Mouse (Mus musculus) c-Kit-negative CD71-positive TER-119-positive erythroid progenitor cells, embryonic 14.5 days (primary cell): Measurements from ENCODE around the gene Kpna4.
A peak's percentile ranks its signal among the peaks of the same experiment; 100 is the strongest.

Experiments used
- DNase-seq: peaks from one replicate; pipeline ENCODE4 v3.0.0-alpha.2; 2013; ENCODE audit warnings: low read depth, low spot score

Gene Kpna4

GRCm38 (mm10) chr3:69126509-69127345, at the start of gene Kpna4:
TSS of gene Kpna4 (minus strand) at chr3:69127113.
- DNase-seq, result peak; percentile 92

GRCm38 (mm10) chr3:69175229-69175628, 48.3 kb upstream of the Kpna4 start:
- no peak for DNase-seq

DNA sequence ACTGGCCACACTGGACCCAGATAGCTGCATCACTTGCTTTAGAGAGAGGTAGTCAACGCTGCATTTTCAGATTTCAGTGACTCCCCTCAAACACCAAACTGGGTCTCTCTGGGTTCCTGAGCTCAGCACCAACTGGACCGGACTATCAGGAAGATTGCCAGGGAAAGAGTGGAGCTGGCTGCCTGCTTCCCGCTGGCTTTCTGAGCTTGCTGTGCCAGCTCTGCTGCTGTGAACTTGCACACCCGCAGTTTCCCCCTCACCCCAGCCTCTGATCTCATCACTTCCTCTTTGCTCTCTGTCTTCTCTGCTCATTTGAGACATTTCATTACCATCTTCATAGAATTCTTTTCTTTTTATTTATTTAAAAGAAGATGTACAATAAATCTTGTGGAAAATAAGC, 44.2 kb upstream of the Kpna4 start:
- no peak for DNase-seq

- no peak for DNase-seq
These were observed 42.9 kb upstream of the Kpna4 start for GRCm38 (mm10) chr3:69169796-69170195.

DNA sequence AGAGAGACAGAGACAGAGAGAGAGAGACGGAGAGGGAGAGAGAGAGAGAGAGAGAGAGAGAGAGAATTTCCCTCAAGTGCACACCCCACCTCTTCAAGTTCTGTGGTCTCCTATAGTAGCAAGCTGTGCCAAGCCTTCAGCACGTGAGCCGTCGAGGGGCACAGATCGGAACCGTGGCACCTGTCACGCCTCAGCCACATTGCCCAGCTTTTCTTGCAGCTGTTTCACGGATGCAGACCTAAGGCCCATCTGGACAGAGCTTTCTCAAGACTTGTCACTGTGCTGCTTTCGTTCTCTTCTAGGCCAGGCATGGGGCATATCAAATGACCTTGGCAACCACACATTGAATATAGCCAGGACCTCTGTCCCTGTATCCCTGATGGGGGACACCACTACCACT, 41.8 kb upstream of the Kpna4 start:
- DNase-seq, result no peak

DNA sequence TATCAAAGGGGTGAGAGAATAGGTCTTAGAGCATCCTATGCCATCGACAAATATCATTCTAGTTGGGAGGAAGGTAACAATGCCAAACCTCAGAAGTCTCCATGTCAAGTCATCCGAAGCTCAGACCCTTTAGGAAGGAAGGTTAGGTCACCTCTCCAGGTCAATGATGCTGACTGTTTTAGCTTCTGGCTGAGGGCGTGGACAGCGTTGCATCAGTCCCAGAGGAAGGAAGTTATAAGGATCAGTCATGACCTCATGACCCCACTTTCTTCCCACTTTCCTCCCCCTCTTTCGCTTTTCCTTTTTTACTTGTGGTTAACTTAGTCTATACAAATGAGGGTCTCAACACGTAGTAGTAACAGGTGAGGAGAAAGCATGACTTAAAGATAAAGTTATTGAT, 36.1 kb upstream of the Kpna4 start:
- no peak for DNase-seq

- DNase-seq, result no peak
These were observed 33.5 kb upstream of the Kpna4 start for GRCm38 (mm10) chr3:69160429-69160828.

GRCm38 (mm10) chr3:69159501-69159900, 32.6 kb upstream of the Kpna4 start:
- no peak for DNase-seq

- no peak for DNase-seq
These were observed 31.0 kb upstream of the Kpna4 start for GRCm38 (mm10) chr3:69157886-69158285.

DNA sequence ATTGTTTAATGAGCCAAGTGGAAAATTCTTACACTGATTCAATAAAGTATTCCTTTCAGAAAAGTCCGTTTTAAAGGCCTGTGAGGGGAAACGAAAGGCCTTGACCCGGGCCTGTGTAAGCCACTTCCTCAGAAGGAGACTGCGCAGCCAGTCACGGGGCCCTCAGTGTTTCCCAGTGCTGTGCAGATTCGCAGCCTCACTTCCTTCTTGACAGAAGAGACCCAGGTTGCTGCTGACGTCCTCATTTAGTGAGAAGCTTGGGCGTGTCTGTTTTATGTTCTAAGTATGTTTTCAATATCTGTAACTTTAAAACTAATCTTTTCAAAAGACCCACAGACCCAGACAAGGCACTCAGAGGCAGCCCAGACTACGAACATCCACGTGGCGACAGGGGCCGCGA, 29.6 kb upstream of the Kpna4 start:
- DNase-seq, result no peak

DNA sequence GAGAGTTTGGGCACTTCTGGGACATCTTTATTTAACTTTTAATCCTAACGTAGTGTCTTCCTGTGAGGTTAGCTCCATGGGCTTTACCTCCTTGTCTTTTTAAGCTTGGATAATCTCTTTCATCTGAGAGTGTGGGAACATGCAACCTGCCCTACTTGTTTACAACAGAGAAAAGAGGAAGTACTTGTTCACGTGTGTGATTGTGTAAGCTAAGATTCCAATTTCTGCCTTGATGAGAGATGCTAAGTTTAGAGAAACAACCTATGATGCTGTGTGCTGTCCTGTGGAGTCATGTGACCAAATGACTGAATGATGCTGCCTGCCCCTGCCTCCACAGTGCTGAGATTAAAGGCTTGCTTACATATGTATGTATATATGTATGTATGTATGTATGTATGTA, 27.8 kb upstream of the Kpna4 start:
- no peak for DNase-seq

GRCm38 (mm10) chr3:69150921-69151320, 24.0 kb upstream of the Kpna4 start:
- no peak for DNase-seq

DNA sequence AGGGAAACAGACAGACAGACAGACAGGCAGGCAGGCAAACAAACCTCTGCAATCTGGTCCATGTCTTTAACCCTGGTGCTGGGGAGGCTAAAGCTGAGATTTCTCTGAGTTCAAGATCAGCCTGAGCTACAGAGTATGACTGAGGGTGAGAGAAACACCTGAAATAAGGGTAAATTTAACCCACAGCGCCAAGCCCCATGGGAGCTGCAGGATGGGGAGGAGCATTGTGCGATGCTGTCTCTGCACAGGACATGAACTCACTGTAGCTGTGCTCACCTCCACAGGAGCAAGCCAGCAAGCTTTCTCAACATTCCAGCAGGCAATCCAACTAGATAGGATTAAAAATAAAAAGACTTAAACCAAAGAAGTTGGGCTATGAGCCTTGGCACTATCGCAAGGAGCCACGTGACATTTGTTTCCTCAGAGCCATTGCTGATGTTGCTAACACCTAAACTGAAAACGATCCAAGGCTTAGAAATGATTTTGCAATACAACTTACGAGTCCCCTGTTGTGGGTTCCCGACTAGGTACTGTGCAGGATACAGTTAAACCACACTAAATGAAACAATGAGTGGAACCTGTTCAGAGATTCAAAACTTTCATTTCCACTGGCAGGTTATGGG, 15.6 kb upstream of the Kpna4 start:
- no peak for DNase-seq

DNA sequence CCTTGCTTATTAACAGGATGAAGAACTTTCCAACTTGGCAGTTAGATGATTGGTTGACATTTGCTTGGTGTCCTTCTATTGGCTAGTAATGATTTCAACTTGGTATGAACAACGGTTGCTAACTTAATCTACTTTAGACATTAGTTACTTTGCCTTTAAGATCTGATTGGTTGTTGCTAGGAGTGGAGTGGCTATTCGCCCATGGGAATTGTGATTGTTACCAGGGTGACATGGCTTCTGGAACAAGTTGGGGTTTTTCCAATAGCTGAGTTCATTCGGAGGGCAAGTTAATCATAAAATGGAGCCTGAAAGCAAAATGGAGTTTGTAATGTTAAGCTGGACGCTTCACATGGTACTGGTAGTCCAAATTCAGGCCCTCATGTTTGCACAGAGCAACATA, 13.9 kb upstream of the Kpna4 start:
- no peak for DNase-seq

GRCm38 (mm10) chr3:69136059-69136458, 9.1 kb upstream of the Kpna4 start:
- no peak for DNase-seq

DNA sequence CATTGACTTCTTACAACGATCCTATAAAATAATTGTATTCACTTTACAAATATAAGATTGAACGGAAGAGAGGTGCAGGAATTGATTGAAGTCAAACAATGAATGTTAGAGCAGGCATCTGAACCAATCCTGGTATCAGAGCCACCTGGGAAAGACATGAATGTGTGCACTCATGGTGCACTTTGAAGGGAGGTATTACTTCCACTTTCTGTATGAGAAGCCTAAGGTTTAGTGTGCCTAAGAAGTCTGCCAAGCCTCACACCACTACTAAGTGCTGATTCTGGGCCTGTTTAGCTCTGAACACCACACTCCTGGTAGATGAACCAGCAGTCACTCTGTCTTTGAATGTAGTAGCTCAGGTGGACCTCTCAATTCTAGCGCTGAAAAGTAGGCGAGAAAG, 4.1 kb upstream of the Kpna4 start:
- no peak for DNase-seq

GRCm38 (mm10) chr3:69127693-69128092, 780 bp upstream of the Kpna4 start:
- DNase-seq, result no peak

DNA sequence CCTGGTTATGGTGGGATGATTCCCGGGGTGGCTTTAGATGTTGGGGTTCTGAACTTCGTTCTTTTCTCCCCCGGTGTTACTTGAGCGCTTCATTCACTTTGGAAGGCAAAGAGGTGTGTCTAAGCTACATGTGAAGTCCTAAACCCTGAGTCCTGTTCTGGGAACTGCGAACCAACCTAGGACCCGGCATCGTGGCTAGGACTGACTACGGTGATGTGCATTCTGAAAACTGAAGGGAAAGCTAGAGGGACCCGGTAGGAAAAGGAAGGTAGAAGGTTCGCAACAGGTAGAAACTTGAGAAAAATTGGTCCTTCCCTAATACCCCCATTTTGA, 399 bp upstream of the Kpna4 start:
- no peak for DNase-seq

DNA sequence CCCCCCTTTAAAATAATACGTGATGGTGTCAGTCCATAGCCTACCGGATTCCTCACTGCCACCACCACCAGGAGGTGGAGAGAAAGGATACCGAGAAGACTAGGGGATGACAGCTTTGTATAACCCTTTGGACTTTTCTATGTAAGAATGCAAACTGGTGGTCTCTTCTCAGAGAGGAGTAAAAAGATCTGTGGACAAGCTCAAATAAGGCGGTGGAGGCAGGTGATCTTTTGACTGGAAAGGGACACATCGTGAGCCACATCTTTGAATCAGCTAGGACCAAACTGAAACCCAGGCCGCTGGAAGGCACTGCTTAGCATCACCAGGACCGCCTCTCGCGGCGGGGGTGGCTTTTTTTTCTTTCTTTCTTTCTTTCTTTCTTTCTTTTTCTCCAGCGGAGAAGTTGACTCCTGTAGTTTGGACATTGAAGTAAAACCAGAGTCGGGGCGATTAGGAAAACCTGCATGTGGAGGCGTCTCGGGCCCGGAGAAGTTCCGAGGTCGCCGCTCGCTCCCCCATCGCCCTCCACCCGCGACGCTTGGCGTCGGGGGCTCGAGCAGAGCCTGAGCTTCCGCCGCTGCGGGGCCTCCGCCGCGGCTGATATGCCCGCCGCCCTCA, 913 bp downstream of the Kpna4 start:
- peak; percentile 51 for DNase-seq

DNA sequence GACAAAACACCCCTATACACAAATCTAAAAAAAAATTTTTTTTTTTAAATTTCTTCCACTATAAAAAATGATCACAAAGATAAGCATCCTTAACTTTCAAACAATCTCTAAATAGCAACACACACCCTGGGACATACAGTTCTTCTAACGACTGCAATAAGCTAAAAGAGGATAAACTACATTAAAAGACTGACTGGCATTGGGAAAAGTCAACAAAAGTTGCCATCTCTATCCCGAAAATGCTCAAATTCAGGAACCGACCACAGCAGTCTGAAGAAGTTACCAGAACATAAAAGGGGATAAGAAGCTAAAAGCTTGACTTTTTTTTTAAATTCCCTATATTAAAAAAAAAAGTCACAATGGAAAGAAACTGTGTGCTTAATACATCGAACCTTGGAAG, 1.5 kb downstream of the Kpna4 start:
- no peak for DNase-seq

DNA sequence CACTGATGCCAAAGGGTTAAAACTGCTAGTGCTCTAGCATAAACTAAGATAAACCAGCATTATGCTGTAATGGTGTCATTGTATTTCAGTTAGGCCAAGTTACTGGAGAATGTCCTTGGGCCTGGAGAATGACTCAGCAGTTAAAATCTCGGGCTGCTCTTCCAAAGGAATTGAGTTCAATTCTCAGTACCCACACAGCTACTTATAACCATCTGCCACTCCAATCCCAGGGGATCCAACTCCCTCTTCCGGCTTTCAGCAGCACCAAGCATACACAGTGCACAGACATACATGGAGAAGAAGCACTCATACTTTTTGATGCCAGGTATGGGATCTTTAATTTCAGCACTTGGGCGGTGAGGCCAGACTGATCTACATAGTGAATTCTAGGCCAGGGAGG, 8.1 kb downstream of the Kpna4 start:
- DNase-seq, result peak; percentile 41

GRCm38 (mm10) chr3:69114760-69115159, 12.2 kb downstream of the Kpna4 start:
- no peak for DNase-seq

GRCm38 (mm10) chr3:69113956-69114355, 13.0 kb downstream of the Kpna4 start:
- no peak for DNase-seq
